Mouse (Mus musculus) ovary, postnatal 14 days (tissue): ENCODE results near the gene Cxcl9.

Experiments used
- DNase-seq: peaks from one replicate; pipeline ENCODE4 v3.0.0; 2022; ENCODE audit warnings: low spot score

Cxcl9 gene

GRCm38 (mm10) chr5:92336743-92337142, 8.9 kb upstream of the Cxcl9 start:
- DNase-seq = no peak

GRCm38 (mm10) chr5:92332359-92332840, 4.5 kb upstream of the Cxcl9 start:
- DNase-seq = no peak

DNA sequence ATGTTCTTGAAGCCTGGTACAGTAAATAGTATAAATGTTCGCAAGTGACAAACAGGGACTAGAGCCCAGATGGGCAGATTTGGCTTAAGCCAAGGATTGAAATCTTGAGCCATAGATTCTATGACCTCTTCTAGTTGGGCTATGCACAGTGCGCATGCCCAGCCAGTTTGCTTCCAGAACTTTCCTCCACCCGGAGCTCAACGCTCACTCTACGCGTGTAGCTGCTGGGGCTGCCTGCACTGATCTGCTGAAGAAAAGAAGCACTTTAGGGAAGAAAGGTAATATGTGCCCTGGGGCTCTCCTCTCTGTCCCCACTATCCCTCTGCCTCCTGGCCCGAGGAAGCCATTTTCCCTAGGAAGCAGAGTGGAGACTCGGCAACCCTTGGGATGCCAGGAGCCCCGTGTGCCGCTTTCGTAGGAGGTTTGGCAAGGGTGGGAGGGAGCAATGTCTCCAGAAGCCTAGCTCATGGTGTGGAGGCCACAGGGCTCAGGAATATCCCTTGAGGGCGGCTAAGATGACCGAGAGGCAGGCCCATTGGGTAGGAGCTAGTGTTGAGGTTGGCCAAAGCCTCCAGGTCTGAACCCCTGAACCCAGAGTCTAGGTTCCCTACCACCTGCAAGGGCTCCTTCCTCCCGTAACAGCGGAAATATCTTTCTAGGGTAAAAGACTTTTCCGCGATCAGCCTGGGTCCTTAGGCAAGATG, 3.9 kb upstream of the Cxcl9 start, which contains the start of gene Art3:
TSS of gene Art3 (plus strand) at position 193 of the 704 bp plus-strand sequence.
- DNase-seq = no peak

DNA sequence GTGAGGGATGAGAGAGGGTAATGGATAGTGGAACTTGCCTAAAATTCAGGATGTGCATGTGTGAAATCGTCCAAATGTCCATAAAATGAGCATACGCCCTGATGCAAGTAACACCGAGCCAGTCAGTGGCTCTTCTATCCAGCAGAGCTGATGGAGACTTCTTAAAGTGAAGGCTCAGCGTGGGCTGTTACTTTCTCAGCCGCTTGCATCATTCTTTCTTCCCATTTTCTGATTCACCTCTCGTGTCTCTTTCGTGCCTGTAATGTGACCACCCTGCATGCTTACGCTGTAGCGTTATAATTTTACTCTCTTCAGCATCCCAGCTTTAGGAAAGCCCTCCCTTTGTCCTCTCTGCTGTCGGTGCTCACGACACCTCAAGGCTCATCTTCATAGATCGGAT, 3.2 kb upstream of the Cxcl9 start:
- DNase-seq = no peak

GRCm38 (mm10) chr5:92327367-92327766, 512 bp downstream of the Cxcl9 start:
- no peak for DNase-seq

GRCm38 (mm10) chr5:92323264-92323663, 4.6 kb downstream of the Cxcl9 start:
- peak; percentile 47 for DNase-seq

DNA sequence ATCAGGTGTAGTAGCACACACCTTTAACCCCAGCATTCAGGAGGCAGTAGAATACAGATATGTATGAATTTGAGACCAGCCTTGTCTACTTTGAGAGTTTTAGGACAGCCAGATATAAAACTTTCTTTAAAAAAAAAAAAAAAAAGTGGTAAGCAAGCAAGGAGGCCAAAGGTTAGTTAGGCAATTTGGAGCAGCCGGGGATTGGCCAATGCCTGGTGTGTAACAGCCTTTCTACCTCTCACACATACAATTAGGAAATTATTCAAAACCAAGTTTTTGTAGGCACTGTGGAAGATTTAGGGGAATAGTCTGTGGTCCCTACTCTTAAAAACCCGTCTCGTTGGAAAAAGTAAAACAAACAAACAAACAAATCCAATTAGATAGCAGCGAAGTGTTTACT, 5.3 kb downstream of the Cxcl9 start:
- no peak for DNase-seq

GRCm38 (mm10) chr5:92321631-92322400, 6.1 kb downstream of the Cxcl9 start:
- no peak for DNase-seq

DNA sequence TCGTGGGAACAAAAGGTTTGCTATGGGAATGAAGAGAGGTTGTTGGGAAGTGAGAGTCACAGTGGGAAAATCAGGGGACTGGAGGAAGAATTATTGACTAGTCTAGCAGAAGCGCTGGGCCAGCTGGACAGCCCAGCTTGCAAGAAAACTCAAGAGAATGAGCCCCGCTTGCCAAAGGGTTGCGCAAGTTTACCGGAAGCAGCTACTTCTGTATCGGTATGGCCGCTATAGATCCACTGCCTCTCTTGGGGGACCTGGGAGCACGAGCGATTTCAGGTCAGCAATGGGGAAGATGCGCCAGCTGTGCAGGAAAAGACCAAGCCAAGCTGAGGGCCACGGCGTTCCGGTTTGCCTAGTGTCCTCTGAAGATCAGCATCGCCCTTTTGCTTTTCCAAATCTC, 9.3 kb downstream of the Cxcl9 start:
- no peak for DNase-seq

- DNase-seq = no peak
These were observed 9.8 kb downstream of the Cxcl9 start for GRCm38 (mm10) chr5:92318119-92318518.

DNA sequence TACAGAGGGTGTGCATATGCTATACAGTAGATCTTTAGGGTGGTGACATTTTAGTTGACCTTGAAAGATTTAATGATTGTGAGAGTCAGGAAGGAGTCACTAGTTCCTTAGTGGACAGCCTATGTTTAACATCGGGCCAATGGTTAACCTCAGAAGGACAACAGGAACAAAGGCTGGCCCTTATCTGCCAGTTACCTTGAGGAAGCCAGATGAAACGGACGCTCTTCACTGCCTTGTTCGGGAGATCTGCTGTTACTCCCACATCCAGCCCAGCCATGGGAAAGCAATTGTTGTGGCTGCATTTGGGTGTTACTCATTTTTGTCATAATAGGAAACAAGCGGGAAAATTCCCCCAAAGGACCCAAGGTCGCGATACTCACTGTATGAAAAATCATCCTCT, 14.1 kb downstream of the Cxcl9 start:
- DNase-seq = no peak

DNA sequence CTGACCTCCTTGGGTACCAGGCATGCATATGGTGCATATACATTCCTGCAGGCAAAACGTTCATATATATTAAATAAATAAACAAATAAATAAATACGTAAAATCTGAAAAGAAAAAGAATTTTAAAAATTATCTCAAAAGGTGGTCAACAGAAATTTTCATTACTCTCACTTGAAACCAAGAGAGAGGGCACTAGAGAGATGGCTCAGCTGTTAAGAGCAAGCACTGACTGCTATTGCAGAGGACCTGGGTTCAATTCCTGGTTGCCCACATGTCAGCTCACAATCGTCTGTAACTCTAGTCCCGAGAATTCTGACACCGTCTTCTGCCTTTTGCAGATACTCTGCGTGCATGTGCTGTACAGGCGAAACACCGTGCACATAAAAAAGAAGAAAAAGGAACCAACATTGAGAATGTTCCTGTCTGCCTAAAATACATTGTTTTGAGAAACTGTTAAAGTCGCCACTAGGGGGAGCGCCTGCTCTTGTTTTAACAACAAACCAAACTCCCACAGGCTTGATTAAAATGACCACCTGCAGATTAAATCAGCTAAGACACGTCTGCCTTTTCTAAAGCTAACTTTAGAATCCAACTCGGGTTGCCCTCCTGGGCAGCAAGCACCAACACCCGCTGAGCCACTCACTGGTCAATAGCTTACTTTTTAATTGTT, 15.7 kb downstream of the Cxcl9 start:
- peak; percentile 79 for DNase-seq

- DNase-seq = peak; percentile 87
These were observed 18.0 kb downstream of the Cxcl9 start, which contains the start of gene Sdad1 for GRCm38 (mm10) chr5:92309681-92310511. TSS of gene Sdad1 (minus strand) at chr5:92310479.

DNA sequence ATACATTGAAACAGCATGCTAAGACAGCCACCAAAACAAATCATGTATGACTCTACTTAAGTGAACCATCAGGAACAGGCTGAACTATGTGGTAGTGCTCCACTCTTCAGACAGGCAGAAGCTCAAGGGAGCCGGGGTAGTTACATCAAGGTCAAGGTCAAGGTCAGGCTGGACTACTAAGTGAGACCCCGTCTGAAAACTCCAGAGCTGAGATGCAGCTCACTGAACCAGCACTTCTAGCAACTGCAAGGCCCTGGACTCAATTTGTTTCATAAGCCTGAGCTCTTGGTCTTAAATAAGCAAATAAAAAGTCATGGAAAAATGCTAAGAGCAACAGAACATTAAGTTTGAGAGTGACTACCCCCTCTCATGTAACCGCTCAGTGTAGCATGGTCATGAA, 23.6 kb downstream of the Cxcl9 start:
- no peak for DNase-seq

DNA sequence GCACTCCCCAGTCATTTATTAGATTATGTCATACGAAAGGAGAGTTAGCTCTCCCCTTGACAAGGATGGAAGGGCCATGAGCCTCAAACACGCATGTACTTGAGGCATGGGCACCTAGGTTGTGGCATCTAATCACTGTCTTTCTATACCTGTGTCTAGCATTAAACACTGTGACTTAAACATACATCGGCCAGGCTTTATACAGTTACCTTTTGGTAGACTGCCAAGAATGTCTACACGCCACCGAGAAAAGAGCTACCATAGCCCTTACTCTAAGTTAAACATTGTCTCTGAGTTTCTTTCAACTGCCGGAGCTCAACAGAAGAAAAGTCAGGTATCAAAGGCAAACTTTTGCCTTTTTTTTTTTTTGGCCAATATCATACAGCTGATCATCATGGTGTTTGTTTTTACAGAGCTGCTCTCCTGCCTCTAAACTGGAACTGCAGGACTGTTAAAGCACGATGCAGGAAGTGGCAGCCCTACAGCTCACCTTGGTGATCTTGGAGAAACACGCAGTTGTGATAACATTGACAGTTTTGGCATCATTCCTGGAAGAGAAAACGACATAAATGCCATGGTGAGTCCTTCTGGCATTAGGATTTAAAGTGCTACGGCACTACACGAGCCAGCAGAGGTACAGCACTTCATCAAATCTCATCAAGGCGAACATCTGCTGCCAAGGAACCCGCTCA, 25.6 kb downstream of the Cxcl9 start:
- DNase-seq = no peak

DNA sequence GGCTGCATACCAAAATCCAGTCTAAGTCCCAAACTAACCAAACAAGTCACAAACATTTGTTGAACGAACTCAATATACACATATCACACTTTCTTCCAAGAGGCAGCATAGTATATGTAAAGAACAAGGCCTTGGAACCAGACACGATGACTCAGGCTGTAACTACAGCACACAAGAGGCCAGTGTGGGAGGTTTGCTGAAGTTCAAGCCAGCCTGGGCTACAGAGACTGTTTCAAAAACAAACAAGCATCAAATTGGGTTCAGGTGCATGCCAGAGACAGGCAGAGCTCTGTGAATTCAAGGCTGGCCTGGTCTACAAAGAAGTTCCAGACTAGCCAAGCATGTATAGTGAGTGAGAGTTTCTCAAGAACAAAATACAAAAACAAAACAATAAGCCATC, 33.4 kb downstream of the Cxcl9 start:
- no peak for DNase-seq

DNA sequence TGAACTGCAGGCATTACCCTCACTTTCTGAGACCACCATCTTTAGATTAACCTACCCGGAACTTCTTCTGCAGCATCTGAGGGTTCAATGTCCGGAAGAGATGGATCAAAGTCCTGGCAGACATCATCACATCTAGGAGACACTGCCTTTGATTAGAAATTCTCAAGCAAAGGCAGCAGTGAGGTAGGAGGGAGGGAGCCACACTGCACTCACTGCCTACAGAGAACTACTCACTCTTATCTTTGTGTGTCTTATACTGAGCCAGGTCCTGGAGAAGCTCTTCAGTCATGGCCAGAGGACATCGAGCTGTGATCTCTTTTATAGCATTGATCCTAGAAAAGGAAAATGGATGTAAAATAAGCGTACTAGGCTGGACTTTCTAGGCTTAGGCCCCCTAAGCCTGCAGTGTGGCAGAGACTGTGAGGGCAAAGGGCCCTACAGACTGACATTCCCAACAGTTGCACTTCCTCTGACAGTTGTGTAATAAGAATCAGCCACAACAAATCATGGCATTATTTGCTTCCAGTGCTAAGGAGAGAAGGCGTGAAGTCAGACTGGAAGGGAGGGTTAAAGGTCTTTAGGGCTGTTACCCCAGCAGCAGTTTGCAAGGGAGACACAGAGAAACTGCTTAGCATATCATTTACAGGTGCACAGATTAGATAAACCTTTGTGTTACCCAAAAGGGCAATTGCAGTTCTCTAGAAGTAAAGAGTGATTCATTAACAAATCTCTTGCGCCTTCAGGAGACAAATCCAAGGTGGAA, 36.0 kb downstream of the Cxcl9 start:
- DNase-seq = no peak

GRCm38 (mm10) chr5:92287840-92288239, 40.0 kb downstream of the Cxcl9 start:
- no peak for DNase-seq

DNA sequence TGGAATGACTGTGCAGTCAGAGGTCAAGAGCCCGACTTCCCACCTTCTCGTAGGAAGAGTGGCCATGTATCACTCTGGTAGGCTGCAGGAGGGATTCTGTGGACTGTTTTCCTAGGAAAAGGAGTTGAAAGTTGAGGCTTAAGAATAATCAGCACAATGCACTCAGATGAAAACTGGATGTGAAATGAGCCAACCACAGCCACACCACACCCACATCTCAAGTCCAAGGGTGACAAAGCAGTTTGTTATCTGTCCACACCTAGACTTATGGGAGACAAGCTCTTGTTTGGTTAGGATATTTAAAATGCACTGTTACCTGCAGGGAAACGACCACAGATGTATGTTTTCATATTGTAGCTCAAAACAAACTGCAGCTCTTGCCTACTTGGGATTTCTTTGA, 44.8 kb downstream of the Cxcl9 start:
- DNase-seq = no peak

- DNase-seq = peak; percentile 8
These were observed 45.3 kb downstream of the Cxcl9 start for GRCm38 (mm10) chr5:92282571-92282970.
